Mouse (Mus musculus) 3134 (cell line): ENCODE data around the gene Gm20903.
"Not testable (repeated sequence)": the region's sequence is repeated elsewhere in the genome, so short reads cannot be mapped to it uniquely, and the experiment has no call there.

Source experiments
- DNase-seq: peaks from one replicate; pipeline ENCODE4 v3.0.0-alpha.2; 2011; ENCODE audit warnings: low spot score; ENCODE audit not compliant: insufficient read length; ENCODE audit errors: extremely low read depth

Gene Gm20903

DNA sequence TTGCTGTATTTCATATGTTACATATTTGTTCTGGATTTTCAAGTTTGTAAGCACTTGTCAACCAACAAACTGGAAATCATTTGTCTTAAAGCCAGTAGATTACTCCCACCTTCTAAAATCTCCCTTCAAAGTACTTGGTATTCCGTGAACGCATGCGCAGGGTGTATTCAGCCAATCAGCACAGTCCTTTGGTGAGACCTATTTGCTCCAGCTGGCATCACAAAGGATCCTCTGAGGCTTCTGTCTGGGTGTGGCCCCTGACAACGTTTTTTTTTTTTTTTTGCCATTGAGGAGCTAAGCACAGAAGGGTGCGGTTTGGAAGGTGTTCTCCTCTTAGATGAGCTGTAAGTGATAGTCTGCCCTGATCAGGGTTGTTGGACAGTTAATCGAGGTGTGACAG, at the start of gene Gm20903:
TSS of gene Gm20903 (plus strand) at position 301 of the 400 bp plus-strand sequence.
- not testable (repeated sequence) for DNase-seq
